Mouse (Mus musculus) stomach, postnatal 0 days (tissue): Measurements from ENCODE around the gene Tbcd. TPM values are rescaled to one million over a fixed set of nuclear protein-coding genes. Genes with fewer than 3 reads are reported as not detected.

Experiments used
- ATAC-seq: fragments of 200-750 bp; cut with Nextera tagmentation; 2 replicates; pipeline ENCODE4 v1.8.0; 2017; ENCODE audit not compliant: low FRiP score, low TSS enrichment
- DNase-seq: peaks from one replicate; pipeline ENCODE4 v3.0.0-alpha.2; 2016; ENCODE audit warnings: low spot score
- H3K27ac ChIP-seq: fragments of 300-500 bp; sonication (generic); replicated peaks from 2 replicates; pipeline ENCODE4 v1.5.1; 2014; ENCODE audit warnings: mild to moderate bottlenecking, control low read depth
- H3K27me3 ChIP-seq: fragments of 300-500 bp; sonication (generic); 2 replicates; pipeline ENCODE4 v1.6.1; 2014; ENCODE audit warnings: low read length; ENCODE audit not compliant: control insufficient read depth, insufficient read depth
- H3K36me3 ChIP-seq: fragments of 300-500 bp; sonication (generic); 2 replicates; pipeline ENCODE4 v1.6.1; 2014; ENCODE audit warnings: low read length, mixed read lengths; ENCODE audit not compliant: control insufficient read depth, insufficient read depth
- H3K4me1 ChIP-seq: fragments of 300-500 bp; sonication (generic); replicated peaks from 2 replicates; pipeline ENCODE4 v1.6.1; 2014; ENCODE audit warnings: antibody characterized with exemption; ENCODE audit not compliant: control insufficient read depth, insufficient read depth
- H3K4me2 ChIP-seq: fragments of 300-500 bp; sonication (generic); replicated peaks from 2 replicates; pipeline ENCODE4 v1.6.1; 2014; ENCODE audit warnings: low read depth, mild to moderate bottlenecking, control low read depth, moderate library complexity
- H3K4me3 ChIP-seq: fragments of 300-500 bp; sonication (generic); 2 replicates; pipeline ENCODE4 v1.5.1; 2014; ENCODE audit warnings: low read depth, low read length, control low read depth
- H3K9ac ChIP-seq: fragments of 300-500 bp; sonication (generic); 2 replicates; pipeline ENCODE4 v1.6.1; 2014; ENCODE audit warnings: mild to moderate bottlenecking, low read length, control low read depth, mixed read lengths
- H3K9me3 ChIP-seq: fragments of 300-500 bp; sonication (generic); 2 replicates; pipeline ENCODE4 v1.6.1; 2016; ENCODE audit warnings: low read length; ENCODE audit not compliant: control insufficient read depth
- CTCF ChIP-seq: IDR thresholded peaks from 2 replicates; pipeline ENCODE4 v1.5.1; 2016; ENCODE audit warnings: antibody characterized with exemption, low read depth, mild to moderate bottlenecking, moderate library complexity
- EP300 ChIP-seq: optimal IDR thresholded peaks from 2 replicates; pipeline ENCODE3; 2016; ENCODE audit warnings: antibody characterized with exemption
- WGBS: fragments of 180-500 bp; shearing (Covaris S2); extraction: QIAGEN DNeasy Blood & Tissue Kit; methylation state at CpG from one replicate; pipeline ENCODE4 v1.1.7; 2014; 5-methylcytosine and 5-hydroxymethylcytosine counted together
- polyA plus RNA-seq: library from polyadenylated mRNA; unstranded; fragments of >200 nt; fragmentation: Nextera tagmentation; extraction: Ambion mirVana; gene quantifications from 2 replicates; pipeline ENCODE4 v1.2.1, GENCODE M21; 2015

The Tbcd gene
- polyA plus RNA-seq, 1 experiment from 2014 or later = 36.8 TPM

DNA sequence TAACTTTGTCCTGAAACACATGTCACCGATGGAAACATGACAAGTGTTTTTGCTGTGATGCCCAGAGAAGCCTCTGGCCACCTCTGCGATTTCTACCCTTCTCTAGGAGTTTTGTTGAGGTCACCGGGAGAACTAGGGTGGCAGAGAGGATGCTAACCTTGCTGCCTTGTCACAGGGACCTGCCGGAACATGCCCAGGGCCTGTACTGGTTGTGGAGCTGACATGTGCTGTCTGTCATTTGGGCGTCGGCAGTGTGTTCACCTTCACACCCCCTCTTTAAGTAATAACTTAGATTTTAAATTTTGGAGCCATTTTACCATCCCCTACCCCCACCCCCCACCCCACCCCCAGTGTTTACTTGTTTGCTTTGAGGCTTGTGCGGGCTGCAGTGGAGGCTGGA is 68.0 kb downstream of the Tbcd start:
- peak overlapping the region; percentile 47; the same call in 1 of the 2 replicates for H3K9ac ChIP-seq
- no peak for DNase-seq
- H3K9me3 ChIP-seq = no peaks in the 10 kb centered on the region
- H3K36me3 ChIP-seq = no peaks in the 10 kb centered on the region
- H3K27ac ChIP-seq = peak overlapping the region; percentile 65
- ATAC-seq = no peak
- H3K4me3 ChIP-seq = peak overlapping the region; percentile 34; the same call in 1 of the 2 replicates
- 64% methylated on average over 7 of the region's 7 CpGs for WGBS
- no peaks in the 10 kb centered on the region for H3K27me3 ChIP-seq
- H3K4me2 ChIP-seq = peak overlapping the region; percentile 32; the same call in 1 of the 2 replicates
- TF ChIP-seq EP300 (no peak), CTCF (no peak)
- 0 out of 2 replicates have a peak, but pooled peaks cover 5% of the 10 kb centered on the region for H3K4me1 ChIP-seq

DNA sequence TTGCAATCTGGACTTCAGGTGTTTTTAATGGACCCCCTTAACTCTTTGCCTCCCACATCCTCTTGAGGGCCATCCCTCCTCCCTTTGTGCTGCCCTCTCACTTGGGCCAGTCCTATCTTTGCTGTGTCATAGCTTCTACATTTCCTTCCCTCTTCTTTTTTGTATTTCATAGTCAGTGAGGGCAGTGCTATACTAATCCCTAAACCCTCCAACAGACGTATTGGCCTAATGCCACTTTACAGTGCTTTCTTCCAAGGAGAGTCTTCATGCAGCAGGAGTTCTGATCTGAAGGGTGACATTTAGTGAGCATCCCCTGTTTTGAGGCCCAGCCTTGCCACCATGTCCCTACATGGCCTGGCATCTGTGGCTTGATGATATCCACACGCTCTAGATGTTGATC is 69.0 kb downstream of the Tbcd start:
- 73% methylated on average over 2 of the region's 2 CpGs for WGBS
- Histone ChIP-seq H3K4me2 (no peak overlapping the region), H3K4me3 (no peak overlapping the region), H3K27me3 (no peaks in the 10 kb centered on the region), H3K36me3 (no peaks in the 10 kb centered on the region), H3K9me3 (no peaks in the 10 kb centered on the region), H3K9ac (no peak overlapping the region), H3K27ac (no peak overlapping the region), H3K4me1 (0 out of 2 replicates have a peak, but pooled peaks cover 5% of the 10 kb centered on the region)
- DNase-seq (no peak), ATAC-seq (no peak)
- TF ChIP-seq EP300 = no peak
- TF ChIP-seq CTCF = no peak

DNA sequence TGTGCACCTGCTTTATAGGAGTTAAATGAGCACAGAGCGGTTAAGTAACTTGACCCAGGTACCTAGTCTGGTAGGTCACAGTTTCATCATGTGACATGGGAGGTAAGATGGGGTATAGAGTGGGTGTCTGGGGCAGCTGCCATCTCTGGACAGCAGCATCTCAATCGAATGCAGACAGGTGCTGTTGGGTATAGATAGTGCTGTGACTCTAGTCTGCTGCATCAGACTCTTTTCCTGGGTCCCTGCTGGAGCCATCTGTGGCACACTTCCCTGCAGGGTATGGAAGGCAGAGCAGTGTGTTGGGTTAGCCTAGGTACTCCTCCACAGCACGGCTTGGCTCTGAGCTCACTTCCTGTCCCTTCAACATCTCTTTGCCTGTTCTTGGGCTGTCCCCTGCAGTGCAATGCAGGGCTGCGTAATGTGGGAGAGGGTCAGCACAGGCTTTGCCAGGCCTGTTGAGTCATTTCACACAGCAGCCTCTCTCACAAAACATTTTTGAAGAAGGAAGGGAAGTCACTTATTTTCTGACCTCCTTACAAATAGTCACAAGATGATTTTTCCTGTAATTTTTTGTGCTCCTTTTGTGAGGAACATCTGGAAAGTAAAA is 70.5 kb downstream of the Tbcd start:
- TF ChIP-seq CTCF (no peak), EP300 (no peak)
- ATAC-seq (no peak), DNase-seq (no peak)
- 85% methylated on average over 4 of the region's 4 CpGs for WGBS
- H3K9ac ChIP-seq = no peak overlapping the region
- H3K4me3 ChIP-seq = no peak overlapping the region
- 0 out of 2 replicates have a peak, but pooled peaks cover 5% of the 10 kb centered on the region for H3K4me1 ChIP-seq
- H3K27me3 ChIP-seq = no peaks in the 10 kb centered on the region
- no peaks in the 10 kb centered on the region for H3K9me3 ChIP-seq
- H3K36me3 ChIP-seq = no peaks in the 10 kb centered on the region
- no peak overlapping the region for H3K27ac ChIP-seq
- no peak overlapping the region for H3K4me2 ChIP-seq

DNA sequence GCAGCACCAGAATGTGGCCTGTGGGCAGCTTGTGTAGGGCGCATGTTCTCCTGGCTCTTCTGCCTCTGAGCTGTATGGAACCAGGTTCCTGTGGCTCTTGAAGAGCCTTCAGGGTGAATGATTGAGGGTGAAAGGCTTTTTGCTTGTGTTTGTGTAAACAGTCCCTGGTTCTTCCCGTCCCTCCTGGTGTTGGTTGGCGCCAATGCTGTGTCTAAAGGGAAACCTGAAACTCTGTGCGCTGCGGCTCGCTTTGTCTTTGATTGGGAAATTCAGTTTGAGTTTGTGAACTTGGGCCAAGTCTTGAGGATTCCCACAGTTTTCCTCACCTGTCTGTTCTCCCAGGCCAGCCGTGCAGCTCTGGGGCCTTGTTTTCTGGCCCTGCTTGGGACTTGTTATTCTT is 72.4 kb downstream of the Tbcd start:
- no peak overlapping the region for H3K27ac ChIP-seq
- ATAC-seq (no peak), DNase-seq (no peak)
- 61% methylated on average over 7 of the region's 7 CpGs for WGBS
- H3K4me1 ChIP-seq = no peaks in the 10 kb centered on the region
- H3K36me3 ChIP-seq = no peaks in the 10 kb centered on the region
- no peaks in the 10 kb centered on the region for H3K9me3 ChIP-seq
- H3K4me2 ChIP-seq = no peak overlapping the region
- TF ChIP-seq EP300 = no peak
- no peak for TF ChIP-seq CTCF
- H3K9ac ChIP-seq = no peak overlapping the region
- H3K27me3 ChIP-seq = no peaks in the 10 kb centered on the region
- no peak overlapping the region for H3K4me3 ChIP-seq

DNA sequence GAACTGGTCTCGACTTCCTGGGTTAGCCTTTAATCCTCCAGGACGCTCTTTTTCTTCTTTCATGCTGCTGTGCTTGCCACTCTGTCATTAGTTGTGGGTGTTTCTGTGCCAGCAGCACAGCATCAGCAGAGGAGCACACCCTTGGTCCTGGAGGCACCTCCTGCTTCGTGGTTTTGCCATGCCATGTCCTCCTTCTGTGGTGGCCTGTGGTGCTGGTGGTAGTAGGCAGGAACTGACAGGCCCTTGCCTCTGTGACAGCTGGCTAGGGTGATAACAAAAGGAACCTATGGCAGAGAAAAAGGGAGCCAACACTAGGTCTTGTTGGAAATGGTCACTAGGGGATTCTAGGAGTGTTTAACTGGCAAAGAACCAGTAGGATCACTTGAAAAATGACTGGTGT is 78.0 kb downstream of the Tbcd start:
- no peaks in the 10 kb centered on the region for H3K4me1 ChIP-seq
- WGBS = 78% methylated on average over 3 of the region's 3 CpGs
- no peak for TF ChIP-seq CTCF
- no peak for TF ChIP-seq EP300
- no peak overlapping the region for H3K4me2 ChIP-seq
- H3K9ac ChIP-seq = no peak overlapping the region
- no peaks in the 10 kb centered on the region for H3K36me3 ChIP-seq
- no peak overlapping the region for H3K4me3 ChIP-seq
- H3K27ac ChIP-seq = peak overlapping the region; percentile 61
- H3K27me3 ChIP-seq = no peaks in the 10 kb centered on the region
- ATAC-seq = no peak
- DNase-seq = no peak
- no peaks in the 10 kb centered on the region for H3K9me3 ChIP-seq

DNA sequence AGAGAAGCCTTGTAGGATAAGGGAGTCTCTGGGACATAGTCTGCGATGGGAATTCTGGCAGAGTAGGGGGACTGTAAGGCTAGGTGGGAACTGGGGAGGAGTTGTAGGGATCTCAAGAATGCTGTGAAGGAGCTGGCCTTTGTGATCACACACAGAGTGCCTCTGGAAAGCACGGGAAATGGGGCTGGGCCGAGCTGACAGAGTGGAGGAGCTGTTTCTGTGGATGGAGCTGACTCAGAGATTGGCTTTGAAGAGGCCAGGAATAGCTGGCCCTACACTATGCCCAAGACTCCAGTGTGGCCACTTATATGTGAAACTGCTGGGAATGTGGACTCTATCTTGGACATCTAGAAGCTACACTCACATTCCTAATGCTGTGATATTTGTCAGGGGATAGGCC is 84.8 kb downstream of the Tbcd start:
- H3K4me2 ChIP-seq = no peak overlapping the region
- H3K4me3 ChIP-seq = no peak overlapping the region
- peak overlapping the region; percentile 61; the same call in 1 of the 2 replicates for H3K27ac ChIP-seq
- no peaks in the 10 kb centered on the region for H3K9me3 ChIP-seq
- H3K27me3 ChIP-seq = no peaks in the 10 kb centered on the region
- 21% methylated on average over 3 of the region's 3 CpGs for WGBS
- H3K9ac ChIP-seq = no peak overlapping the region
- no peaks in the 10 kb centered on the region for H3K4me1 ChIP-seq
- ATAC-seq (0 out of 2 replicates have a peak, but pooled peaks have one; percentile 50), DNase-seq (peak; percentile 29)
- no peaks in the 10 kb centered on the region for H3K36me3 ChIP-seq
- TF ChIP-seq EP300 (no peak), CTCF (no peak)
